Mouse (Mus musculus) neural tube, embryonic 11.5 days (tissue): Measurements from ENCODE around the gene Eapp. TPM values are rescaled to one million over a fixed set of nuclear protein-coding genes. Genes with fewer than 3 reads are reported as not detected.

Source experiments
- ATAC-seq: fragments of 200-750 bp; cut with Nextera tagmentation; 2 replicates; pipeline ENCODE4 v1.8.0; 2017; ENCODE audit warnings: moderate number of reproducible peaks, mild to moderate bottlenecking, moderate TSS enrichment, moderate library complexity; ENCODE audit not compliant: insufficient read depth, low FRiP score, low TSS enrichment
- DNase-seq: peaks from one replicate; pipeline ENCODE4 v3.0.0-alpha.2; 2015; ENCODE audit warnings: low spot score
- H3K27ac ChIP-seq: fragments of 300-500 bp; sonication (generic); 2 replicates; pipeline ENCODE4 v1.5.1; 2014; ENCODE audit warnings: low read depth, mild to moderate bottlenecking, low read length
- H3K27me3 ChIP-seq: fragments of 300-500 bp; sonication (generic); 2 replicates; pipeline ENCODE4 v1.6.1; 2014; ENCODE audit warnings: mild to moderate bottlenecking, low read length, mixed read lengths; ENCODE audit not compliant: control insufficient read depth, insufficient read depth
- H3K36me3 ChIP-seq: fragments of 300-500 bp; sonication (generic); 2 replicates; pipeline ENCODE4 v1.6.1; 2014; ENCODE audit warnings: mild to moderate bottlenecking, low read length, moderate library complexity, mixed read lengths; ENCODE audit not compliant: control insufficient read depth, insufficient read depth
- H3K4me1 ChIP-seq: fragments of 300-500 bp; sonication (generic); 2 replicates; pipeline ENCODE4 v1.6.1; 2014; ENCODE audit warnings: low read length, mixed read lengths; ENCODE audit not compliant: control insufficient read depth, insufficient read depth
- H3K4me2 ChIP-seq: fragments of 300-500 bp; sonication (generic); 2 replicates; pipeline ENCODE4 v1.6.1; 2014; ENCODE audit warnings: low read depth, mild to moderate bottlenecking, moderate library complexity
- H3K4me3 ChIP-seq: fragments of 300-500 bp; sonication (generic); 2 replicates; pipeline ENCODE4 v1.5.1; 2014; ENCODE audit warnings: low read depth, low read length
- H3K9ac ChIP-seq: fragments of 300-500 bp; sonication (generic); 2 replicates; pipeline ENCODE4 v1.6.1; 2014; ENCODE audit warnings: mild to moderate bottlenecking, low read length
- H3K9me3 ChIP-seq: fragments of 300-500 bp; sonication (generic); 2 replicates; pipeline ENCODE4 v1.6.1; 2016; ENCODE audit warnings: low read length; ENCODE audit not compliant: control insufficient read depth
- WGBS: fragments of 180-500 bp; shearing (Covaris S2); extraction: QIAGEN DNeasy Blood & Tissue Kit; methylation state at CpG from one replicate; pipeline ENCODE4 v1.1.7; 2014; 5-methylcytosine and 5-hydroxymethylcytosine counted together
- polyA plus RNA-seq: library from polyadenylated mRNA; unstranded; fragments of >200 nt; fragmentation: Nextera tagmentation; extraction: Ambion mirVana; gene quantifications from 2 replicates; pipeline ENCODE4 v1.2.1, GENCODE M21; 2014

Eapp gene
- polyA plus RNA-seq, 1 experiment from 2014 or later: 80.1 TPM

GRCm38 (mm10) chr12:54658425-54659092 is 37.1 kb downstream of the Eapp start:
- 77% methylated on average over 7 of the region's 7 CpGs for WGBS
- Histone ChIP-seq H3K4me2 (no peak overlapping the region), H3K4me3 (no peak overlapping the region), H3K27me3 (no peaks in the 10 kb centered on the region), H3K36me3 (no peaks in the 10 kb centered on the region), H3K27ac (no peak overlapping the region), H3K9me3 (no peaks in the 10 kb centered on the region), H3K4me1 (peaks cover 3% of the 10 kb centered on the region), H3K9ac (no peak overlapping the region)
- ATAC-seq (no peak), DNase-seq (no peak)

- no peaks in the 10 kb centered on the region for H3K27me3 ChIP-seq
- DNase-seq: no peak
- WGBS: 93% methylated on average over 5 of the region's 5 CpGs
- H3K27ac ChIP-seq: no peak overlapping the region
- H3K4me3 ChIP-seq: no peak overlapping the region
- ATAC-seq: no peak
- H3K9me3 ChIP-seq: no peaks in the 10 kb centered on the region
- H3K4me2 ChIP-seq: no peak overlapping the region
- peaks cover 3% of the 10 kb centered on the region for H3K4me1 ChIP-seq
- no peaks in the 10 kb centered on the region for H3K36me3 ChIP-seq
- H3K9ac ChIP-seq: no peak overlapping the region
These were observed 37.7 kb downstream of the Eapp start for GRCm38 (mm10) chr12:54657951-54658350.

- no peak for ATAC-seq
- H3K36me3 ChIP-seq: no peaks in the 10 kb centered on the region
- peaks cover 5% of the 10 kb centered on the region for H3K4me1 ChIP-seq
- no peak overlapping the region; the same call in 1 of the 2 replicates for H3K4me2 ChIP-seq
- no peaks in the 10 kb centered on the region for H3K27me3 ChIP-seq
- no peak overlapping the region for H3K27ac ChIP-seq
- no peak overlapping the region for H3K4me3 ChIP-seq
- DNase-seq: no peak
- no peak overlapping the region for H3K9ac ChIP-seq
- no peaks in the 10 kb centered on the region for H3K9me3 ChIP-seq
- 67% methylated on average over 2 of the region's 2 CpGs for WGBS
These were observed 38.5 kb downstream of the Eapp start for GRCm38 (mm10) chr12:54657226-54657625.

- Histone ChIP-seq H3K27ac (peak within 1 kb of the TSS; percentile 84), H3K4me2 (peak within 1 kb of the TSS; percentile 65), H3K4me3 (peak within 1 kb of the TSS; percentile 69), H3K4me1 (peaks cover 12% of the 10 kb centered on the region), H3K9me3 (no peaks in the 10 kb centered on the region), H3K9ac (peak within 1 kb of the TSS; percentile 78), H3K36me3 (no peaks in the 10 kb centered on the region), H3K27me3 (no peaks in the 10 kb centered on the region)
- WGBS: 8% methylated on average over 50 of the region's 53 CpGs
- DNase-seq (peak; percentile 97), ATAC-seq (peak; percentile 99)
These were observed 39.1 kb downstream of the Eapp start, which contains the start of gene Sptssa for GRCm38 (mm10) chr12:54656396-54657171. Gene Sptssa, minus strand, starts transcription at chr12:54656573.

- Histone ChIP-seq H3K4me3 (peak overlapping the region; percentile 69), H3K4me2 (peak overlapping the region; percentile 65), H3K9ac (peak overlapping the region; percentile 78), H3K27ac (peak overlapping the region; percentile 84), H3K9me3 (no peaks in the 10 kb centered on the region), H3K4me1 (peaks cover 17% of the 10 kb centered on the region), H3K27me3 (no peaks in the 10 kb centered on the region), H3K36me3 (no peaks in the 10 kb centered on the region)
- peak; percentile 21; the same call in 1 of the 2 replicates for ATAC-seq
- DNase-seq: no peak
- 0% methylated on average over 22 of the region's 22 CpGs for WGBS
These were observed 39.7 kb downstream of the Eapp start for GRCm38 (mm10) chr12:54656039-54656395.

- Histone ChIP-seq H3K4me2 (peak overlapping the region; percentile 65), H3K4me1 (peaks cover 20% of the 10 kb centered on the region), H3K9ac (peak overlapping the region; percentile 78), H3K9me3 (no peaks in the 10 kb centered on the region), H3K36me3 (no peaks in the 10 kb centered on the region), H3K4me3 (peak overlapping the region; percentile 69), H3K27me3 (no peaks in the 10 kb centered on the region), H3K27ac (peak overlapping the region; percentile 84)
- no peak for DNase-seq
- WGBS: 33% methylated on average over 16 of the region's 16 CpGs
- no peak for ATAC-seq
These were observed 40.2 kb downstream of the Eapp start for GRCm38 (mm10) chr12:54655292-54656038.

- H3K36me3 ChIP-seq: no peaks in the 10 kb centered on the region
- H3K27ac ChIP-seq: no peak overlapping the region
- ATAC-seq (no peak), DNase-seq (no peak)
- no peak overlapping the region for H3K4me2 ChIP-seq
- no peaks in the 10 kb centered on the region for H3K9me3 ChIP-seq
- H3K4me3 ChIP-seq: peak overlapping the region; percentile 69; the same call in 1 of the 2 replicates
- 84% methylated on average over 1 of the region's 1 CpGs for WGBS
- peaks cover 21% of the 10 kb centered on the region for H3K4me1 ChIP-seq
- H3K9ac ChIP-seq: no peak overlapping the region
- no peaks in the 10 kb centered on the region for H3K27me3 ChIP-seq
These were observed 41.0 kb downstream of the Eapp start for GRCm38 (mm10) chr12:54654741-54655140.

- 91% methylated on average over 4 of the region's 4 CpGs for WGBS
- no peak for DNase-seq
- no peak overlapping the region for H3K27ac ChIP-seq
- H3K27me3 ChIP-seq: no peaks in the 10 kb centered on the region
- no peak overlapping the region for H3K4me3 ChIP-seq
- H3K36me3 ChIP-seq: no peaks in the 10 kb centered on the region
- no peaks in the 10 kb centered on the region for H3K9me3 ChIP-seq
- H3K9ac ChIP-seq: no peak overlapping the region
- H3K4me1 ChIP-seq: peaks cover 21% of the 10 kb centered on the region
- no peak overlapping the region for H3K4me2 ChIP-seq
- ATAC-seq: no peak
These were observed 41.6 kb downstream of the Eapp start for GRCm38 (mm10) chr12:54654141-54654540.
